Mouse (Mus musculus) embryo, embryonic 10.5 days (tissue): ENCODE results near the gene Stoml1.

Experiments
- DNase-seq: peaks from one replicate; pipeline ENCODE4 v3.0.0-alpha.2; 2015; ENCODE audit warnings: low spot score

The Stoml1 gene

GRCm38 (mm10) chr9:58272068-58272541, 19.1 kb downstream of the Stoml1 start:
- DNase-seq = no peak

GRCm38 (mm10) chr9:58272855-58273254, 19.9 kb downstream of the Stoml1 start:
- no peak for DNase-seq

- no peak for DNase-seq
Measured at GRCm38 (mm10) chr9:58274101-58274604, 21.2 kb downstream of the Stoml1 start.

GRCm38 (mm10) chr9:58274626-58275025, 21.7 kb downstream of the Stoml1 start:
- DNase-seq = no peak

GRCm38 (mm10) chr9:58275115-58275774, 22.3 kb downstream of the Stoml1 start:
- peak; percentile 49 for DNase-seq

- DNase-seq = no peak
Measured at GRCm38 (mm10) chr9:58275797-58276196, 22.8 kb downstream of the Stoml1 start.

GRCm38 (mm10) chr9:58276346-58276745, 23.4 kb downstream of the Stoml1 start:
- DNase-seq = no peak

GRCm38 (mm10) chr9:58278313-58278712, 25.3 kb downstream of the Stoml1 start:
- DNase-seq = no peak

- no peak for DNase-seq
Measured at GRCm38 (mm10) chr9:58278821-58279723, 26.1 kb downstream of the Stoml1 start.

- DNase-seq = no peak
Measured at GRCm38 (mm10) chr9:58279780-58280179, 26.8 kb downstream of the Stoml1 start.

- peak; percentile 95 for DNase-seq
Measured at GRCm38 (mm10) chr9:58280259-58281109, 27.5 kb downstream of the Stoml1 start.

GRCm38 (mm10) chr9:58281597-58281996, 28.6 kb downstream of the Stoml1 start:
- DNase-seq = peak; percentile 71

GRCm38 (mm10) chr9:58283431-58283830, 30.5 kb downstream of the Stoml1 start:
- DNase-seq = no peak

- DNase-seq = no peak
Measured at GRCm38 (mm10) chr9:58289090-58289489, 36.1 kb downstream of the Stoml1 start.

GRCm38 (mm10) chr9:58289901-58290300, 36.9 kb downstream of the Stoml1 start:
- no peak for DNase-seq

GRCm38 (mm10) chr9:58294527-58294926, 41.6 kb downstream of the Stoml1 start:
- no peak for DNase-seq

- no peak for DNase-seq
Measured at GRCm38 (mm10) chr9:58295345-58295744, 42.4 kb downstream of the Stoml1 start.

- peak; percentile 66 for DNase-seq
Measured at GRCm38 (mm10) chr9:58295766-58296361, 42.9 kb downstream of the Stoml1 start.

- DNase-seq = no peak
Measured at GRCm38 (mm10) chr9:58297065-58297464, 44.1 kb downstream of the Stoml1 start.

- DNase-seq = no peak
Measured at GRCm38 (mm10) chr9:58297961-58298477, 45.1 kb downstream of the Stoml1 start.

GRCm38 (mm10) chr9:58299356-58299799, 46.4 kb downstream of the Stoml1 start:
- DNase-seq = no peak
